Mouse (Mus musculus) heart, postnatal 0 days (tissue): ENCODE data around the gene Stambp. TPM values are rescaled to one million over a fixed set of nuclear protein-coding genes. Genes with fewer than 3 reads are reported as not detected.

ENCODE experiments used
- ATAC-seq: fragments of 200-750 bp; cut with Nextera tagmentation; 2 replicates; pipeline ENCODE4 v1.8.0; 2017; ENCODE audit warnings: low read depth, moderate number of reproducible peaks, moderate library complexity; ENCODE audit not compliant: insufficient read depth
- DNase-seq: peaks from one replicate; pipeline ENCODE4 v3.0.0-alpha.2; 2016; ENCODE audit warnings: low spot score
- H3K27ac ChIP-seq: fragments of 300-500 bp; sonication (generic); 2 replicates; pipeline ENCODE4 v1.5.1; 2014; ENCODE audit warnings: low read depth, mild to moderate bottlenecking
- H3K27me3 ChIP-seq: fragments of 300-500 bp; sonication (generic); 2 replicates; pipeline ENCODE4 v1.6.1; 2014; ENCODE audit warnings: low read length, mixed read lengths; ENCODE audit not compliant: control insufficient read depth, insufficient read depth
- H3K36me3 ChIP-seq: fragments of 300-500 bp; sonication (generic); replicated peaks from 2 replicates; pipeline ENCODE4 v1.6.1; 2014; ENCODE audit warnings: low read length, mixed read lengths; ENCODE audit not compliant: control insufficient read depth, insufficient read depth
- H3K4me1 ChIP-seq: fragments of 300-500 bp; sonication (generic); 2 replicates; pipeline ENCODE4 v1.6.1; 2014; ENCODE audit warnings: antibody characterized with exemption; ENCODE audit not compliant: control insufficient read depth, insufficient read depth
- H3K4me2 ChIP-seq: fragments of 300-500 bp; sonication (generic); 2 replicates; pipeline ENCODE4 v1.6.1; 2014; ENCODE audit warnings: low read depth, mild to moderate bottlenecking, low read length, moderate library complexity
- H3K4me3 ChIP-seq: fragments of 300-500 bp; sonication (generic); 2 replicates; pipeline ENCODE4 v1.5.1; 2014; ENCODE audit warnings: low read depth, low read length
- H3K9ac ChIP-seq: fragments of 300-500 bp; sonication (generic); replicated peaks from 2 replicates; pipeline ENCODE4 v1.6.1; 2014; ENCODE audit warnings: low read depth, low read length, mixed read lengths
- H3K9me3 ChIP-seq: fragments of 300-500 bp; sonication (generic); replicated peaks from 2 replicates; pipeline ENCODE4 v1.6.1; 2016; ENCODE audit warnings: low read length; ENCODE audit not compliant: control insufficient read depth
- CTCF ChIP-seq: IDR thresholded peaks from 2 replicates; pipeline ENCODE4 v1.5.1; 2016; ENCODE audit warnings: antibody characterized with exemption, control low read depth, low read depth
- EP300 ChIP-seq: IDR thresholded peaks from 2 replicates; pipeline ENCODE4 v1.6.1; 2016; ENCODE audit warnings: antibody characterized with exemption, low read depth
- WGBS: fragments of 180-500 bp; shearing (Covaris S2); extraction: QIAGEN DNeasy Blood & Tissue Kit; methylation state at CpG from one replicate; pipeline ENCODE4 v1.1.7; 2014; 5-methylcytosine and 5-hydroxymethylcytosine counted together
- polyA plus RNA-seq: library from polyadenylated mRNA; unstranded; fragments of >200 nt; fragmentation: Nextera tagmentation; extraction: Ambion mirVana; gene quantifications from 2 replicates; pipeline ENCODE4 v1.2.1, GENCODE M21; 2015
- total RNA-seq: library from RNA; depleted of rRNA; stranded (reverse); fragments of >200 nt; gene quantifications from 2 replicates; pipeline ENCODE4 v1.2.3, GENCODE M21; 2014; ENCODE audit warnings: low replicate concordance; rRNA removed

The Stambp gene
- total RNA-seq (1.2 and 1.5 TPM in 2 replicates), polyA plus RNA-seq (22.9 and 24.6 TPM in 2 replicates)

GRCm38 (mm10) chr6:83572671-83573070, at the start of gene Stambp:
Stambp (minus strand) TSS chr6:83572729.
- ATAC-seq: peak; percentile 55
- Histone ChIP-seq H3K27me3 (no peaks in the 10 kb centered on the region), H3K9ac (peak within 1 kb of the TSS; percentile 73), H3K9me3 (no peaks in the 10 kb centered on the region), H3K4me2 (peak within 1 kb of the TSS; percentile 95), H3K4me3 (peak within 1 kb of the TSS; percentile 93), H3K27ac (peak within 1 kb of the TSS; percentile 66), H3K36me3 (peaks cover 12% of the 10 kb centered on the region; the same call in 1 of the 2 replicates), H3K4me1 (peaks cover 11% of the 10 kb centered on the region)
- no peak for DNase-seq
- TF ChIP-seq EP300 (no peak), CTCF (no peak)
- 2% methylated on average over 6 of the region's 11 CpGs for WGBS

GRCm38 (mm10) chr6:83619955-83620354, 47.4 kb upstream of the Stambp start:
- H3K9ac ChIP-seq: no peak overlapping the region
- DNase-seq (no peak), ATAC-seq (no peak)

GRCm38 (mm10) chr6:83617581-83618335, 45.2 kb upstream of the Stambp start:
- Histone ChIP-seq H3K27ac (no peak overlapping the region), H3K4me3 (no peak overlapping the region), H3K27me3 (peaks cover 10% of the 10 kb centered on the region; the same call in 1 of the 2 replicates), H3K4me1 (no peaks in the 10 kb centered on the region), H3K9ac (no peak overlapping the region), H3K4me2 (no peak overlapping the region), H3K9me3 (no peaks in the 10 kb centered on the region), H3K36me3 (no peaks in the 10 kb centered on the region)
- 75% methylated on average over 15 of the region's 15 CpGs for WGBS
- no peak for DNase-seq
- no peak for ATAC-seq
- no peak for TF ChIP-seq EP300
- TF ChIP-seq CTCF: no peak

More at GRCm38 (mm10) chr6:83619955-83620354, 47.4 kb upstream of the Stambp start:
- Histone ChIP-seq H3K27me3 (peaks cover 10% of the 10 kb centered on the region; the same call in 1 of the 2 replicates), H3K4me3 (no peak overlapping the region), H3K4me1 (no peaks in the 10 kb centered on the region), H3K27ac (no peak overlapping the region), H3K36me3 (no peaks in the 10 kb centered on the region), H3K9me3 (no peaks in the 10 kb centered on the region), H3K4me2 (no peak overlapping the region)
- TF ChIP-seq CTCF (no peak), EP300 (no peak)
- WGBS: 64% methylated on average over 9 of the region's 9 CpGs

- H3K4me3 ChIP-seq: no peak overlapping the region
- H3K9me3 ChIP-seq: no peaks in the 10 kb centered on the region
- peak; percentile 30; the same call in 1 of the 2 replicates for ATAC-seq
- 49% methylated on average over 5 of the region's 5 CpGs for WGBS
- H3K27ac ChIP-seq: no peak overlapping the region
- H3K9ac ChIP-seq: no peak overlapping the region
- H3K27me3 ChIP-seq: peaks cover 10% of the 10 kb centered on the region; the same call in 1 of the 2 replicates
- no peaks in the 10 kb centered on the region for H3K4me1 ChIP-seq
- H3K4me2 ChIP-seq: no peak overlapping the region
- TF ChIP-seq EP300: no peak
- TF ChIP-seq CTCF: peak; percentile 65
- DNase-seq: peak; percentile 39
- H3K36me3 ChIP-seq: no peaks in the 10 kb centered on the region
Observed at GRCm38 (mm10) chr6:83616512-83616911, 44.0 kb upstream of the Stambp start.

- Histone ChIP-seq H3K9me3 (no peaks in the 10 kb centered on the region), H3K4me2 (no peak overlapping the region), H3K4me1 (no peaks in the 10 kb centered on the region), H3K36me3 (no peaks in the 10 kb centered on the region), H3K4me3 (no peak overlapping the region), H3K27me3 (peaks cover 10% of the 10 kb centered on the region; the same call in 1 of the 2 replicates), H3K27ac (no peak overlapping the region), H3K9ac (no peak overlapping the region)
- 76% methylated on average over 4 of the region's 4 CpGs for WGBS
- ATAC-seq (no peak), DNase-seq (no peak)
- TF ChIP-seq EP300 (no peak), CTCF (no peak)
Observed at GRCm38 (mm10) chr6:83614469-83614868, 41.9 kb upstream of the Stambp start.
